Mouse (Mus musculus) CH12.LX (cell line): Measurements from ENCODE around the gene Rag2. TPM values are rescaled to one million over a fixed set of nuclear protein-coding genes. Genes with fewer than 3 reads are reported as not detected.

Source experiments
- DNase-seq: peaks from one replicate; pipeline ENCODE4 v3.0.0-alpha.2; 2013; ENCODE audit errors: extremely low read depth
- H3K27ac ChIP-seq: 2 replicates; pipeline ENCODE4 v1.5.1; 2012; ENCODE audit warnings: low read depth, mild to moderate bottlenecking, control low read depth, moderate library complexity; ENCODE audit not compliant: insufficient read depth
- H3K27me3 ChIP-seq: replicated peaks from 2 replicates; pipeline ENCODE3; 2012; ENCODE audit warnings: inconsistent platforms
- H3K36me3 ChIP-seq, 2 experiments: replicated peaks in 1 of 2; 2 replicates each; pipeline versions ENCODE3 to v1.6.1; 2012; ENCODE audit warnings: inconsistent platforms in 1 of 2, low read length in 1 of 2, mild to moderate bottlenecking in 1 of 2, mixed read lengths in 1 of 2, moderate library complexity in 1 of 2; ENCODE audit not compliant: control insufficient read depth in 1 of 2, insufficient read depth in 1 of 2
- H3K4me1 ChIP-seq, 2 experiments: 2 replicates each; pipeline ENCODE4 v1.6.1; 2012; ENCODE audit warnings: inconsistent platforms in 1 of 2, moderate library complexity in 1 of 2; ENCODE audit not compliant: insufficient read depth in 2 of 2, control insufficient read depth in 1 of 2
- H3K4me2 ChIP-seq: 2 replicates; pipeline ENCODE4 v1.6.1; 2012; ENCODE audit warnings: low read depth, mild to moderate bottlenecking, control low read depth; ENCODE audit not compliant: poor library complexity, insufficient read depth, severe bottlenecking
- H3K4me3 ChIP-seq, 3 experiments: fragments of 150-350 bp in 1 of 3; sonication (generic) in 1 of 3; replicated peaks in 1 of 3; 2 replicates each; pipeline versions ENCODE3 to v1.5.1; 2011 to 2012; ENCODE audit warnings: low read depth in 2 of 3, low read length in 2 of 3, mild to moderate bottlenecking in 2 of 3, moderate library complexity in 2 of 3, control low read depth in 1 of 3, improper control_type of control experiment in 1 of 3, inconsistent platforms in 1 of 3, mixed read lengths in 1 of 3; ENCODE audit not compliant: poor library complexity in 1 of 3
- H3K79me2 ChIP-seq: replicated peaks from 2 replicates; pipeline ENCODE4 v1.6.1; 2012; ENCODE audit warnings: mild to moderate bottlenecking, moderate library complexity; ENCODE audit not compliant: control insufficient read depth, poor library complexity, insufficient read depth, severe bottlenecking; ENCODE audit errors: extremely low read depth
- H3K9ac ChIP-seq: 2 replicates; pipeline ENCODE4 v1.6.1; 2012; ENCODE audit warnings: low read depth, mild to moderate bottlenecking, control low read depth, moderate library complexity; ENCODE audit not compliant: insufficient read depth
- H3K9me3 ChIP-seq: replicated peaks from 2 replicates; pipeline ENCODE3; 2012; ENCODE audit warnings: low read length, inconsistent platforms, mixed read lengths
- BHLHE40 ChIP-seq: IDR thresholded peaks from 2 replicates; pipeline ENCODE4 v1.6.1; 2011; ENCODE audit warnings: mild to moderate bottlenecking, low read depth, low read length, improper control_type of control experiment
- CHD2 ChIP-seq: IDR thresholded peaks from 2 replicates; pipeline ENCODE4 v1.6.1; 2011; ENCODE audit warnings: low read length, improper control_type of control experiment
- CTCF ChIP-seq, 2 experiments: IDR thresholded peaks in 1 of 2; conservative IDR thresholded peaks in 1 of 2; 2 replicates each; pipeline ENCODE4 v1.5.1; 2011 to 2012; ENCODE audit warnings: low read depth in 2 of 2, low read length in 2 of 2, improper control_type of control experiment in 1 of 2, inconsistent platforms in 1 of 2, mild to moderate bottlenecking in 1 of 2, moderate library complexity in 1 of 2
- E2F4 ChIP-seq: IDR thresholded peaks from 2 replicates; pipeline ENCODE4 v1.6.1; 2011; ENCODE audit warnings: low read depth, low read length, improper control_type of control experiment; ENCODE audit not compliant: insufficient replicate concordance
- ELF1 ChIP-seq: IDR thresholded peaks from 2 replicates; pipeline ENCODE4 v1.6.1; 2014; ENCODE audit warnings: low read depth, mild to moderate bottlenecking, inconsistent platforms, low read length, improper control_type of control experiment
- EP300 ChIP-seq: IDR thresholded peaks from 2 replicates; pipeline ENCODE4 v1.6.1; 2011; ENCODE audit warnings: low read length, improper control_type of control experiment
- GABPA ChIP-seq: IDR thresholded peaks from 2 replicates; pipeline ENCODE4 v1.6.1; 2012; ENCODE audit warnings: low read depth, low read length, improper control_type of control experiment, inconsistent platforms; ENCODE audit not compliant: insufficient replicate concordance
- HCFC1 ChIP-seq: IDR thresholded peaks from 2 replicates; pipeline ENCODE4 v1.6.1; 2012; ENCODE audit warnings: low read depth, mild to moderate bottlenecking, inconsistent platforms, low read length, improper control_type of control experiment
- JUN ChIP-seq: IDR thresholded peaks from 2 replicates; pipeline ENCODE4 v1.6.1; 2011; ENCODE audit warnings: low read depth, mild to moderate bottlenecking, low read length, improper control_type of control experiment, moderate library complexity; ENCODE audit not compliant: insufficient read depth
- JUND ChIP-seq: conservative IDR thresholded peaks from 2 replicates; pipeline ENCODE4 v1.6.1; 2011; ENCODE audit warnings: low read depth, low read length, improper control_type of control experiment
- KAT2A ChIP-seq: IDR thresholded peaks from 2 replicates; pipeline ENCODE4 v1.6.1; 2012; ENCODE audit warnings: low read length, improper control_type of control experiment, inconsistent platforms; ENCODE audit not compliant: insufficient replicate concordance
- MAFK ChIP-seq: IDR thresholded peaks from 2 replicates; pipeline ENCODE4 v1.6.1; 2011; ENCODE audit warnings: low read length, improper control_type of control experiment; ENCODE audit not compliant: insufficient replicate concordance
- MAX ChIP-seq: IDR thresholded peaks from 2 replicates; pipeline ENCODE4 v1.6.1; 2011; ENCODE audit warnings: low read length, improper control_type of control experiment
- MAZ ChIP-seq: IDR thresholded peaks from 2 replicates; pipeline ENCODE4 v1.6.1; 2012; ENCODE audit warnings: low read depth, mild to moderate bottlenecking, inconsistent platforms, low read length, improper control_type of control experiment, moderate library complexity
- MEF2A ChIP-seq: IDR thresholded peaks from 2 replicates; pipeline ENCODE4 v1.6.1; 2014; ENCODE audit warnings: low read depth, mild to moderate bottlenecking, inconsistent platforms, low read length, improper control_type of control experiment, borderline replicate concordance
- MXI1 ChIP-seq: IDR thresholded peaks from 2 replicates; pipeline ENCODE4 v1.6.1; 2011; ENCODE audit warnings: mild to moderate bottlenecking, low read depth, low read length, improper control_type of control experiment
- MYC ChIP-seq: IDR thresholded peaks from 2 replicates; pipeline ENCODE4 v1.6.1; 2011; ENCODE audit warnings: low read depth, mild to moderate bottlenecking, improper control_type of control experiment, low read length
- NELFE ChIP-seq: IDR thresholded peaks from 2 replicates; pipeline ENCODE4 v1.6.1; 2011; ENCODE audit warnings: low read depth, low read length, improper control_type of control experiment
- PAX5 ChIP-seq: IDR thresholded peaks from 2 replicates; pipeline ENCODE4 v1.6.1; 2012; ENCODE audit warnings: low read length, inconsistent platforms, mixed read lengths
- POLR2A ChIP-seq: IDR thresholded peaks from 2 replicates; pipeline ENCODE4 v1.6.1; 2011; ENCODE audit warnings: low read depth, mild to moderate bottlenecking, improper control_type of control experiment, low read length
- POLR2AphosphoS2 ChIP-seq: IDR thresholded peaks from 2 replicates; pipeline ENCODE4 v1.6.1; 2011; ENCODE audit warnings: low read depth, low read length, improper control_type of control experiment
- RAD21 ChIP-seq: IDR thresholded peaks from 2 replicates; pipeline ENCODE4 v1.6.1; 2011; ENCODE audit warnings: low read depth, mild to moderate bottlenecking, low read length, improper control_type of control experiment, moderate library complexity
- SIN3A ChIP-seq: IDR thresholded peaks from 2 replicates; pipeline ENCODE4 v1.6.1; 2012; ENCODE audit warnings: low read length, improper control_type of control experiment, inconsistent platforms
- SMC3 ChIP-seq: IDR thresholded peaks from 2 replicates; pipeline ENCODE4 v1.6.1; 2011; ENCODE audit warnings: low read depth, low read length, improper control_type of control experiment
- ZMIZ1 ChIP-seq: IDR thresholded peaks from 2 replicates; pipeline ENCODE4 v1.6.1; 2012; ENCODE audit warnings: low read depth, mild to moderate bottlenecking, inconsistent platforms, low read length, improper control_type of control experiment
- ZNF384 ChIP-seq: IDR thresholded peaks from 2 replicates; pipeline ENCODE4 v1.6.1; 2012; ENCODE audit warnings: low read depth, low read length, improper control_type of control experiment, inconsistent platforms
- dilution Hi-C: fragments of 300-500 bp; cut with MboI; formaldehyde crosslinking; loops from 2 replicates; pipeline ENCODE4 v1.14.3; 2020; ENCODE audit warnings: low sequenced_read_pairs; ENCODE audit not compliant: extremely low pct_unique_long_range_greater_than_20kb, extremely low pct_ligation_motif_present
- in situ Hi-C: fragments of 300-500 bp; cut with MboI; formaldehyde crosslinking; loops from 3 replicates; pipeline ENCODE4 v1.14.3; 2019; ENCODE audit warnings: low sequenced_read_pairs, low pct_ligation_motif_present, low pct_unique_long_range_greater_than_20kb, mixed read lengths
- polyA plus RNA-seq: library from polyadenylated mRNA; unstranded; fragments of >175 nt; gene quantifications from 2 replicates; pipeline ENCODE4 v1.2.1, GENCODE M21; 2012; ENCODE audit warnings: low read depth; ENCODE audit not compliant: insufficient read length
- total RNA-seq, 2 experiments: library from RNA; depleted of rRNA; stranded (reverse); fragments of 300-350 nt in 1 of 2; fragments of >200 nt in 1 of 2; gene quantifications; 2 replicates each; pipeline ENCODE4 v1.2.3; 2012 to 2014

The Rag2 gene
- total and polyA plus RNA-seq, 3 experiments: not detected

- H3K36me3 ChIP-seq: no peaks in the 10 kb centered on the region
- no peaks in the 10 kb centered on the region for H3K79me2 ChIP-seq
- no peak for DNase-seq
- no peak overlapping the region for H3K9ac ChIP-seq
- H3K4me2 ChIP-seq: no peak overlapping the region
- in situ Hi-C loops: no loop called here
- TF ChIP-seq MAFK: no peak
- no peak for TF ChIP-seq SIN3A
- TF ChIP-seq CTCF (conservative IDR thresholded peaks at IDR 0.05 in 1 of 2, IDR thresholded peaks at IDR 0.05 in 1 of 2; ENCODE audit: low read depth in 2 of 2, low read length in 2 of 2): no peak
- TF ChIP-seq MEF2A: no peak
- no peak for TF ChIP-seq NELFE
- no peak for TF ChIP-seq E2F4
- H3K4me1 ChIP-seq: no peaks in the 10 kb centered on the region
- H3K9me3 ChIP-seq: no peaks in the 10 kb centered on the region
- H3K27ac ChIP-seq: no peak overlapping the region
- H3K4me3 ChIP-seq: no peak overlapping the region
- peaks cover 17% of the 10 kb centered on the region for H3K27me3 ChIP-seq
- dilution Hi-C loops: no loop called here
Observed at GRCm38 (mm10) chr2:101627227-101627626, 2.7 kb downstream of the Rag2 start.

GRCm38 (mm10) chr2:101628297-101629236, 4.0 kb downstream of the Rag2 start:
- Histone ChIP-seq H3K4me2 (peak overlapping the region; percentile 93), H3K9me3 (no peaks in the 10 kb centered on the region), H3K36me3 (no peaks in the 10 kb centered on the region), H3K4me1 (no peaks in the 10 kb centered on the region), H3K27me3 (peaks cover 21% of the 10 kb centered on the region), H3K9ac (peak overlapping the region; percentile 52), H3K4me3 (peak overlapping the region; percentile 57 to 66 (median 66)), H3K79me2 (no peaks in the 10 kb centered on the region), H3K27ac (no peak overlapping the region)
- dilution Hi-C loops: no loop called here
- TF ChIP-seq MAFK (no peak), E2F4 (no peak), ZNF384 (no peak), JUN (no peak), SMC3 (no peak), MYC (no peak), PAX5 (no peak), BHLHE40 (no peak), ELF1 (no peak), MAZ (no peak), GABPA (peak; percentile 59; the same call in 1 of the 2 replicates), SIN3A (peak; percentile 40; the same call in 1 of the 2 replicates), MXI1 (peak; percentile 39; the same call in 1 of the 2 replicates), EP300 (no peak), MAX (peak; percentile 27; the same call in 1 of the 2 replicates), KAT2A (peak; percentile 96; the same call in 1 of the 2 replicates), NELFE (no peak), ZMIZ1 (no peak), POLR2AphosphoS2 (no peak), MEF2A (no peak), CHD2 (no peak), POLR2A (no peak), RAD21 (no peak), JUND (no peak), HCFC1 (peak; percentile 99)
- peak; percentile 87 for DNase-seq
- in situ Hi-C loops: no loop called here
